Mouse (Mus musculus) midbrain, postnatal 0 days (tissue): Measurements from ENCODE around the gene Pde5a. TPM values are rescaled to one million over a fixed set of nuclear protein-coding genes. Genes with fewer than 3 reads are reported as not detected.

ENCODE experiments used
- ATAC-seq: fragments of 200-750 bp; cut with Nextera tagmentation; 2 replicates; pipeline ENCODE4 v1.8.0; 2017; ENCODE audit warnings: moderate number of reproducible peaks, mild to moderate bottlenecking, moderate TSS enrichment, moderate library complexity; ENCODE audit not compliant: low FRiP score
- DNase-seq: peaks from one replicate; pipeline ENCODE4 v3.0.0-alpha.2; 2015; ENCODE audit warnings: low spot score
- H3K27ac ChIP-seq: fragments of 300-500 bp; sonication (generic); 2 replicates; pipeline ENCODE4 v1.5.1; 2014; ENCODE audit warnings: low read depth, mild to moderate bottlenecking, low read length, mixed read lengths
- H3K27me3 ChIP-seq: fragments of 300-500 bp; sonication (generic); 2 replicates; pipeline ENCODE4 v1.6.1; 2014; ENCODE audit warnings: low read length, control low read depth, mixed read lengths; ENCODE audit not compliant: insufficient read depth
- H3K36me3 ChIP-seq: fragments of 300-500 bp; sonication (generic); 2 replicates; pipeline ENCODE4 v1.6.1; 2014; ENCODE audit warnings: low read length, control low read depth, mixed read lengths; ENCODE audit not compliant: insufficient read depth
- H3K4me1 ChIP-seq: fragments of 300-500 bp; sonication (generic); 2 replicates; pipeline ENCODE4 v1.6.1; 2014; ENCODE audit warnings: mild to moderate bottlenecking, control low read depth, antibody characterized with exemption, low read length, mixed read lengths; ENCODE audit not compliant: insufficient read depth
- H3K4me2 ChIP-seq: fragments of 300-500 bp; sonication (generic); 2 replicates; pipeline ENCODE4 v1.6.1; 2014; ENCODE audit warnings: low read depth, mild to moderate bottlenecking, low read length, mixed read lengths; ENCODE audit not compliant: poor library complexity, severe bottlenecking
- H3K4me3 ChIP-seq: fragments of 300-500 bp; sonication (generic); 2 replicates; pipeline ENCODE4 v1.5.1; 2014; ENCODE audit warnings: low read depth, mild to moderate bottlenecking, low read length, moderate library complexity
- H3K9ac ChIP-seq: fragments of 300-500 bp; sonication (generic); replicated peaks from 2 replicates; pipeline ENCODE4 v1.6.1; 2014; ENCODE audit warnings: mild to moderate bottlenecking, low read length, moderate library complexity, mixed read lengths; ENCODE audit not compliant: poor library complexity, severe bottlenecking
- H3K9me3 ChIP-seq: fragments of 300-500 bp; sonication (generic); 2 replicates; pipeline ENCODE4 v1.6.1; 2016; ENCODE audit warnings: low read length, control low read depth
- CTCF ChIP-seq: IDR thresholded peaks from 2 replicates; pipeline ENCODE4 v1.5.1; 2016; ENCODE audit warnings: antibody characterized with exemption, mild to moderate bottlenecking
- WGBS: fragments of 180-500 bp; shearing (Covaris S2); extraction: QIAGEN DNeasy Blood & Tissue Kit; methylation state at CpG from one replicate; pipeline ENCODE4 v1.1.7; 2014; 5-methylcytosine and 5-hydroxymethylcytosine counted together
- polyA plus RNA-seq: library from polyadenylated mRNA; unstranded; fragments of >200 nt; fragmentation: Nextera tagmentation; extraction: Ambion mirVana; gene quantifications from 2 replicates; pipeline ENCODE4 v1.2.1, GENCODE M21; 2015
- total RNA-seq: library from RNA; depleted of rRNA; stranded (reverse); fragments of >200 nt; gene quantifications from 2 replicates; pipeline ENCODE4 v1.2.3, GENCODE M21; 2014

The Pde5a gene
- total and polyA plus RNA-seq, 2 experiments from 2014 or later: 1.0 to 5.5 TPM

GRCm38 (mm10) chr3:122837639-122838038 lies 108.9 kb downstream of the Pde5a start:
- H3K27ac ChIP-seq: no peak overlapping the region
- ATAC-seq (no peak), DNase-seq (no peak)
- H3K36me3 ChIP-seq: no peaks in the 10 kb centered on the region
- 79% methylated on average over 2 of the region's 2 CpGs for WGBS
- no peak overlapping the region for H3K4me3 ChIP-seq
- H3K4me1 ChIP-seq: no peaks in the 10 kb centered on the region
- no peaks in the 10 kb centered on the region for H3K9me3 ChIP-seq
- no peak overlapping the region for H3K9ac ChIP-seq
- TF ChIP-seq CTCF: no peak
- H3K27me3 ChIP-seq: no peaks in the 10 kb centered on the region
- no peak overlapping the region for H3K4me2 ChIP-seq

- H3K27me3 ChIP-seq: no peaks in the 10 kb centered on the region
- H3K4me1 ChIP-seq: no peaks in the 10 kb centered on the region
- H3K4me2 ChIP-seq: no peak overlapping the region
- ATAC-seq (no peak), DNase-seq (no peak)
- 84% methylated on average over 5 of the region's 5 CpGs for WGBS
- H3K9ac ChIP-seq: no peak overlapping the region
- no peak for TF ChIP-seq CTCF
- H3K36me3 ChIP-seq: no peaks in the 10 kb centered on the region
- H3K27ac ChIP-seq: no peak overlapping the region
- no peaks in the 10 kb centered on the region for H3K9me3 ChIP-seq
- no peak overlapping the region for H3K4me3 ChIP-seq
These were observed 119.8 kb downstream of the Pde5a start for GRCm38 (mm10) chr3:122848410-122849034.

DNA sequence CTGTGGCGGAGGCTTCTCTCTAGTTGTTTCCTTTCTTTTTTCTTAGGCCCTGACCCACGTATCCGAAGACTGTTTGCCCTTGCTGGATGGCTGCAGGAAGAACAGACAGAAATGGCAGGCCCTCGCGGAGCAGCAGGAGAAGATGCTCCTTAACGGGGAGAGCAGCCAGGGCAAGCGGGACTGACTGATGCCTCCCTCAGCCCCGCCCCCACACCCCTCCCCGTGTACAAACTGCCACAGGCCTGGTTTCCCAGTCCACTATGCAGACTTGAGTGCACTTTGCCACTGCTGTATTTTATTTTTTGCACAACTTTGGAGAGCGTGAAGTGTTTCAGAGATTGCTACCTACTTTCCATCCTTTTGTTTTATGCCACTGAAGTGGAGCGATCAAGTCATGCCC lies 126.4 kb downstream of the Pde5a start:
- no peak overlapping the region for H3K4me2 ChIP-seq
- no peak for DNase-seq
- H3K4me3 ChIP-seq: no peak overlapping the region
- no peak for TF ChIP-seq CTCF
- no peaks in the 10 kb centered on the region for H3K4me1 ChIP-seq
- WGBS: 53% methylated on average over 11 of the region's 11 CpGs
- no peaks in the 10 kb centered on the region for H3K9me3 ChIP-seq
- no peaks in the 10 kb centered on the region for H3K36me3 ChIP-seq
- no peak for ATAC-seq
- H3K9ac ChIP-seq: no peak overlapping the region
- no peaks in the 10 kb centered on the region for H3K27me3 ChIP-seq
- H3K27ac ChIP-seq: no peak overlapping the region

DNA sequence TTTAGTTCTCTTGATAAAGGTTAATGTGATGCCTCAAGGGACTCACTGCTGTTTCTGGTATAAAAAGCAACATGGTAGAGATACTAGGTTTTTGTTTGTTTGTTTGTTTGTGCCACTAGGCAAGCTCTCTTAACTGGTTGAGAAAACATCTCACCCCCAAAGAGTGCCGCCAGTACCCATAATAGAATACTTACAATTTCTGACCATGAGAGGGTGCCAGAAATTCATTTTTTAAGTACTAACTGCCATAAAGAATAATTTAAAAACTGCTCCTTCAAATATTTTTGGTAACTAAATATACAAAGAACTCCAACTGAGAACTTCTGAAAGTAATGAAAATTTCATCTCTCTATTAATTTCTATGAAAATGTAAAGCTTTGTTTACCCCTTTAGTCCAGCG lies 131.1 kb downstream of the Pde5a start:
- H3K27me3 ChIP-seq: no peaks in the 10 kb centered on the region
- H3K4me3 ChIP-seq: no peak overlapping the region
- H3K9me3 ChIP-seq: no peaks in the 10 kb centered on the region
- no peak overlapping the region for H3K9ac ChIP-seq
- no peaks in the 10 kb centered on the region for H3K4me1 ChIP-seq
- no peaks in the 10 kb centered on the region for H3K36me3 ChIP-seq
- 74% methylated on average over 2 of the region's 2 CpGs for WGBS
- H3K4me2 ChIP-seq: no peak overlapping the region
- DNase-seq (peak; percentile 2), ATAC-seq (no peak)
- H3K27ac ChIP-seq: no peak overlapping the region
- peak; percentile 41 for TF ChIP-seq CTCF

DNA sequence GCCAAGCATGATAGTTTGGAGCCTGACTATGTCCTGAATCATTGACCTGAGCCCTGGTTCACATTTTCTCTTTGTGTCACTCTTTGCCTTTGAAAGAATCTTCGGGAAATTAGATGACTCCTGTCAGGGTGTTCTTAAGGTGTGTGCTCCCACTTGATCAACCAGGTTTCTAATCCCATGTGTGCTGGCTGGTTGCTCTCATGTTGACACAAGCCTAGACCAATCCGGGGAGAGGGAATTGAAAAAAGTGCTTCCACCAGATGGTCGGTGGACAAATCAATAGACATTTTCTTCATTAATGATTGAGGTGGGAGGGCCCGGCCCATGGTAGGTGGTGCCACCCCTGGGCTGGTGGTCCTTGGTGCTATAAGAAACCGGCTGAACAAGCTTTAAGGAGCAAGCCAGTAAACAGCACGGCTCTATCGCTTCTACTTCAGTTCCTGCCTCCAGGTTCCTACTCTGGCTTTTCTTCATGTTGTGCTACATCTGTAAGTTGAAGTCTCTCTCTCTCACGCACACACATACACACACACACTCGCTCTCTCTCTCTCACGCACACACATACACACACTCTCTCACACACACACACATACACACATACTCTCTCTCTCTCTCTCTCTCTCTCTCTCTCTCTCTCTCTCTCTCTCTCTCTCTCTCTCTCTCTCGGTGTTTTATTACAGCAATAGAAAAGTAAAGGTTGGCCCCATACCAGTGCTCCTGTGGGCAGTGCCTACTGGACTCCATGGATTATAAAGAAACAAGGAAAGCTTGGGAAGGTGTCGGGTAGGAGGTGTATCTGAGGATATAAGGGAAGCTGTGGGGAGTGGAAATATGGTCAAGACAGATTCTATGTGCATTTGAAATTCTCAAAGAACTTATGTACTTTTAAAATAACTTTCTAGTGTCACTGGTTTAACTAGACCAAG lies 132.1 kb downstream of the Pde5a start:
- no peak for DNase-seq
- TF ChIP-seq CTCF: no peak
- Histone ChIP-seq H3K9ac (no peak overlapping the region), H3K4me1 (no peaks in the 10 kb centered on the region), H3K27ac (no peak overlapping the region), H3K4me3 (no peak overlapping the region), H3K9me3 (no peaks in the 10 kb centered on the region), H3K36me3 (no peaks in the 10 kb centered on the region), H3K27me3 (no peaks in the 10 kb centered on the region), H3K4me2 (no peak overlapping the region)
- no peak for ATAC-seq
- 89% methylated on average over 12 of the region's 12 CpGs for WGBS

GRCm38 (mm10) chr3:122865092-122865491 lies 136.3 kb downstream of the Pde5a start:
- no peaks in the 10 kb centered on the region for H3K36me3 ChIP-seq
- no peak overlapping the region for H3K9ac ChIP-seq
- H3K27me3 ChIP-seq: no peaks in the 10 kb centered on the region
- no peak for ATAC-seq
- 82% methylated on average over 4 of the region's 4 CpGs for WGBS
- TF ChIP-seq CTCF: no peak
- H3K9me3 ChIP-seq: no peaks in the 10 kb centered on the region
- no peak overlapping the region for H3K4me2 ChIP-seq
- no peak for DNase-seq
- H3K4me3 ChIP-seq: no peak overlapping the region
- H3K27ac ChIP-seq: no peak overlapping the region
- no peaks in the 10 kb centered on the region for H3K4me1 ChIP-seq
